In genomic region chr2:93954781-93955578, GRCm38 (mm10) we compare ENCODE assay signal across 8 mouse cellular contexts. TPM values are rescaled to one million over a fixed set of nuclear protein-coding genes. Genes with fewer than 3 reads are reported as not detected.
A peak's percentile ranks its signal among the peaks of the same experiment; 100 is the strongest.
DNase-seq lines count a peak whose midpoint lies in the region; ATAC-seq and TF ChIP-seq lines count a peak whose summit lies in the region.

No protein-coding gene starts in this region.

- no peaks in the 10 kb centered on the region for H3K36me3 ChIP-seq in hindbrain, embryonic 15.5 days
- no peaks in the 10 kb centered on the region for H3K36me3 ChIP-seq in lung, postnatal 0 days (ENCODE audit: insufficient read depth, low read length)
- no peaks in the 10 kb centered on the region for H3K36me3 ChIP-seq in stomach, postnatal 0 days (ENCODE audit: control insufficient read depth, insufficient read depth, low read length)

- peak overlapping the region; percentile 49; the same call in 1 of the 2 replicates for H3K27ac ChIP-seq in hindbrain, embryonic 15.5 days (replicated peaks)
- peak overlapping the region; percentile 52; the same call in 1 of the 2 replicates for H3K27ac ChIP-seq in lung, postnatal 0 days (ENCODE audit: low read length)
- peak overlapping the region; percentile 95 for H3K27ac ChIP-seq in stomach, postnatal 0 days (replicated peaks)

- peak; percentile 46 to 58 for DNase-seq in frontal cortex, postnatal 36 days (ENCODE audit: low spot score in 2 of 2)
- no peak for DNase-seq in frontal cortex, postnatal 10 days (ENCODE audit: low spot score in 2 of 2)
- DNase-seq in CD4-positive, CD25-positive, alpha-beta regulatory T cell, adult 2 months (ENCODE audit: low read depth, low spot score): peak; percentile 13
- peak; percentile 62 to 65 for DNase-seq in cerebellum, postnatal 36 days
- DNase-seq in lung, postnatal 0 days (ENCODE audit: low spot score): peak; percentile 56
- DNase-seq in stomach, postnatal 0 days (ENCODE audit: low spot score): peak; percentile 42
- DNase-seq in urinary bladder, postnatal 14 days (ENCODE audit: low spot score): no peak

- ATAC-seq in hindbrain, embryonic 15.5 days (ENCODE audit: low FRiP score, low read depth): no peak
- peak; percentile 8; the same call in 1 of the 2 replicates for ATAC-seq in lung, postnatal 0 days
- ATAC-seq in stomach, postnatal 0 days (ENCODE audit: low FRiP score, low TSS enrichment): peak; percentile 28; the same call in 1 of the 2 replicates

- under 1% methylated on average over 32 of the region's 32 CpGs for WGBS in hindbrain, embryonic 15.5 days
- 2% methylated on average over 31 of the region's 32 CpGs for WGBS in lung, postnatal 0 days
- WGBS in stomach, postnatal 0 days: 1% methylated on average over 32 of the region's 32 CpGs

- H3K4me1 ChIP-seq in hindbrain, embryonic 15.5 days (replicated peaks): peaks cover 37% of the 10 kb centered on the region
- H3K4me1 ChIP-seq in lung, postnatal 0 days (ENCODE audit: insufficient read depth, low read depth, low read length): peaks cover 4% of the 10 kb centered on the region; the same call in 1 of the 2 replicates
- no peaks in the 10 kb centered on the region for H3K4me1 ChIP-seq in stomach, postnatal 0 days (replicated peaks; ENCODE audit: control insufficient read depth, insufficient read depth)

- H3K9me3 ChIP-seq in hindbrain, embryonic 15.5 days: no peaks in the 10 kb centered on the region
- H3K9me3 ChIP-seq in lung, postnatal 0 days (ENCODE audit: low read length): no peaks in the 10 kb centered on the region
- H3K9me3 ChIP-seq in stomach, postnatal 0 days (ENCODE audit: control insufficient read depth, low read length): no peaks in the 10 kb centered on the region

- H3K4me2 ChIP-seq in hindbrain, embryonic 15.5 days: peak overlapping the region; percentile 97
- peak overlapping the region; percentile 60 for H3K4me2 ChIP-seq in lung, postnatal 0 days (replicated peaks; ENCODE audit: low read depth, low read length)
- peak overlapping the region; percentile 62 for H3K4me2 ChIP-seq in stomach, postnatal 0 days (replicated peaks; ENCODE audit: low read depth)

- peaks cover 16% of the 10 kb centered on the region for H3K27me3 ChIP-seq in hindbrain, embryonic 15.5 days
- no peaks in the 10 kb centered on the region for H3K27me3 ChIP-seq in lung, postnatal 0 days (replicated peaks; ENCODE audit: insufficient read depth, low read length)
- H3K27me3 ChIP-seq in stomach, postnatal 0 days (ENCODE audit: control insufficient read depth, insufficient read depth, low read length): no peaks in the 10 kb centered on the region; the same call in 1 of the 2 replicates

- peak overlapping the region; percentile 64 for H3K4me3 ChIP-seq in hindbrain, embryonic 15.5 days
- H3K4me3 ChIP-seq in lung, postnatal 0 days (ENCODE audit: low read depth, low read length): peak overlapping the region; percentile 74
- peak overlapping the region; percentile 75 for H3K4me3 ChIP-seq in stomach, postnatal 0 days (ENCODE audit: low read depth, low read length)

- TF ChIP-seq EP300 in lung, postnatal 0 days (IDR thresholded peaks at IDR 0.05): no peak
- no peak for TF ChIP-seq EP300 in stomach, postnatal 0 days (optimal IDR thresholded peaks at IDR 0.05)

- H3K9ac ChIP-seq in hindbrain, embryonic 15.5 days: peak overlapping the region; percentile 68
- H3K9ac ChIP-seq in lung, postnatal 0 days (replicated peaks; ENCODE audit: low read depth): peak overlapping the region; percentile 69
- H3K9ac ChIP-seq in stomach, postnatal 0 days (ENCODE audit: low read length): peak overlapping the region; percentile 92

- TF ChIP-seq CTCF in lung, postnatal 0 days (IDR thresholded peaks at IDR 0.05): no peak; the same call in 1 of the 2 replicates
- peak; percentile 39 for TF ChIP-seq CTCF in stomach, postnatal 0 days (IDR thresholded peaks at IDR 0.05; ENCODE audit: low read depth)

RNA-seq across cellular contexts. Expression of gene Gm13889, which starts 2.0 kb away (rescaled TPM):
- 7.3 and 11.3 TPM in 2 replicates for polyA plus RNA-seq in hindbrain, embryonic 15.5 days (2015; fragmentation: Nextera tagmentation; extraction: Ambion mirVana)
- 62.6 and 64.6 TPM in 2 replicates for polyA plus RNA-seq in lung, postnatal 0 days (2015; fragmentation: Nextera tagmentation; extraction: Ambion mirVana)
- 70.7 and 82.0 TPM in 2 replicates for polyA plus RNA-seq in stomach, postnatal 0 days (2015; fragmentation: Nextera tagmentation; extraction: Ambion mirVana)

RNA-seq across cellular contexts. Expression of gene Gm27027, which starts 41.2 kb away (rescaled TPM):
- not detected in 2 replicates for polyA plus RNA-seq in hindbrain, embryonic 15.5 days (2015; fragmentation: Nextera tagmentation; extraction: Ambion mirVana)
- not detected in 2 replicates for polyA plus RNA-seq in lung, postnatal 0 days (2015; fragmentation: Nextera tagmentation; extraction: Ambion mirVana)
- polyA plus RNA-seq in stomach, postnatal 0 days (2015; fragmentation: Nextera tagmentation; extraction: Ambion mirVana): not detected in 2 replicates

RNA-seq across cellular contexts. Expression of gene Alkbh3, which starts 55.6 kb away (rescaled TPM):
- 44.9 and 46.0 TPM in 2 replicates for polyA plus RNA-seq in hindbrain, embryonic 15.5 days (2015; fragmentation: Nextera tagmentation; extraction: Ambion mirVana)
- 46.1 and 59.9 TPM in 2 replicates for polyA plus RNA-seq in lung, postnatal 0 days (2015; fragmentation: Nextera tagmentation; extraction: Ambion mirVana)
- 46.2 and 50.4 TPM in 2 replicates for polyA plus RNA-seq in stomach, postnatal 0 days (2015; fragmentation: Nextera tagmentation; extraction: Ambion mirVana)

Comparison
In these comparisons a context has a peak if more than half of its experiments do, and no peak if none do; other contexts are left out.
1. DNase-seq: peak in frontal cortex, postnatal 36 days (2 of 2), CD4-positive, CD25-positive, alpha-beta regulatory T cell, adult 2 months (single experiment), cerebellum, postnatal 36 days (2 of 2), lung, postnatal 0 days (single experiment) and stomach, postnatal 0 days (single experiment); none in frontal cortex, postnatal 10 days (0 of 2) and urinary bladder, postnatal 14 days (single experiment).
2. Peak in every context shown above with its lines, with median percentiles within 50 percentile points of each other: H3K27ac ChIP-seq, H3K4me2 ChIP-seq, H3K4me3 ChIP-seq and H3K9ac ChIP-seq.